Comparison of ENCODE assay signal across 11 mouse cellular contexts in genomic region chr7:112457920-112458319, GRCm38 (mm10). TPM values are rescaled to one million over a fixed set of nuclear protein-coding genes. Genes with fewer than 3 reads are reported as not detected.
"Had no signal": no experiment of that assay in that cellular context is flagged by ENCODE, and none has a peak within 500 bp of the region (broad histone marks: within the 10 kb centered on the region; RNA-seq: fewer than 3 reads in every experiment).

No protein-coding gene starts in this region.

- H3K27ac ChIP-seq: kidney, postnatal 0 days; layer of hippocampus, adult 2 months; limb, embryonic 13.5 days; liver, embryonic 15.5 days; macrophage; neural tube, embryonic 13.5 days had no signal

- DNase-seq: lung, adult 2 months; midbrain, embryonic 14.5 days; spleen, adult 18-20 months; thymus, postnatal 14 days had no signal

- H3K9ac ChIP-seq: limb, embryonic 13.5 days; liver, embryonic 15.5 days; neural tube, embryonic 13.5 days had no signal

- H3K9me3 ChIP-seq: limb, embryonic 13.5 days; liver, embryonic 15.5 days; neural tube, embryonic 13.5 days had no signal

- H3K4me2 ChIP-seq: liver, embryonic 15.5 days; neural tube, embryonic 13.5 days had no signal

- H3K36me3 ChIP-seq: limb, embryonic 13.5 days; liver, embryonic 15.5 days; neural tube, embryonic 13.5 days had no signal

- H3K4me1 ChIP-seq: liver, embryonic 15.5 days had no signal

- H3K27me3 ChIP-seq: limb, embryonic 13.5 days; liver, embryonic 15.5 days; neural tube, embryonic 13.5 days had no signal

- H3K4me3 ChIP-seq: layer of hippocampus, adult 2 months; limb, embryonic 13.5 days; liver, embryonic 15.5 days; neural tube, embryonic 13.5 days had no signal

RNA-seq across cellular contexts. Expression of gene Parva, which starts 30.6 kb away (rescaled TPM):
- total RNA-seq: monocyte, adult 5-6 weeks had no signal
